Mouse (Mus musculus) left cerebral cortex, postnatal 14 days (tissue): ENCODE data around the gene Pradc1. TPM values are rescaled to one million over a fixed set of nuclear protein-coding genes. Genes with fewer than 3 reads are reported as not detected.

Experiments used
- DNase-seq, 2 experiments: peaks; one replicate each; pipeline ENCODE4 v3.0.0; 2021 to 2022; ENCODE audit warnings: low spot score in 2 of 2, mixed read lengths in 1 of 2
- intact Hi-C: fragments of 180-260 bp; cut with DNase I; formaldehyde crosslinking; loops from one replicate; pipeline ENCODE4 v1.15.1; 2025
- total RNA-seq, 2 experiments: library from RNA; stranded (reverse); gene quantifications; 2 replicates each; pipeline ENCODE4 v1.2.3; 2021

Pradc1 gene
- total RNA-seq, 2 experiments from 2014 or later, result 27.1 to 34.0 TPM

DNA sequence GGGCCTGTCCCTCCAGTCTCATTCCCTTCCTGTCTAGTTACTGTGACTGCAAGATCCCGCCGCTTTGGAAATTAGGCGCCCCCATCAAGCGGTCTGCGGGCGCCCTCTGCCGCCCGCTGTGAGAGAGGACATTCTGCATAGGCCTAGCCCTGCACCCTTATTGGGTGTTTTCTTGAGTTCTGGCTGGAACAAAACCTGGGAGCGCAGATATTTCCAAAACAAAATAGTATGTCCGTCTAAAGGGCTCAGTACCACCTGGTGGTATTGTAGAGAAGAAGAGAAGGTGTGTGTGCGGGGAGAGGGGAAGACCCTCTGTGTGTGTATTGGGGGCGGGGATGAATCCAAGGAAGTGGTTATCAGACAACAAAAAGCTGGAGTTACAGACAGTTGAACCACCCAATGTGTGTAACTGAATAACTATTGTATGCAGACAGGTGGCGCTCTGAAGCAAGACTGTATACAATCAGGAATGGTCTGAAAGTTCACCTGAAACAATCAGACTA lies 40.9 kb downstream of the Pradc1 start:
- intact Hi-C loops, result loop anchor here (1.0 kb wide), 1 partner anchor 251 kb away; no protein-coding TSS in a partner anchor
- DNase-seq, result peak; percentile 47 to 56

DNA sequence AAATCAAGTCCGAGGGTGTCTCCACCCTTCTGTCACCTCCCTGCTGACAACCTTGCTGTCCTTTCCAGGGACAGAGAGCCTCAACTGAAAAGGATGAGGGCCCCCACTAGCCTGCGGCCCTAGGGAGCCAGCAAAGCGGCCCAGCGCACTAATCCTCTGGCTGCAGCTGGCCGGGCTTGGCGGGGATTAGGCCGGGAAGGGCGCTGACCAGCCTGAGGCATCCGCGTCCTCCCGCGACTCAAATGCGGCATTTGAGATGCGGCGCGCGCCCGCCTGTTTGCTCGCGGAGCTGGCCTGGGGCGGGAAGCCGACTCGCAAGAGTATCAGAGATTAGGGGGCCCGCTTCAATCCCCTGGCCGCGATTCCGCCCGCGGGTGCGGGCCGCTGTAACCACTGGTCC lies 42.8 kb downstream of the Pradc1 start:
- intact Hi-C loops, result no loop called here

DNA sequence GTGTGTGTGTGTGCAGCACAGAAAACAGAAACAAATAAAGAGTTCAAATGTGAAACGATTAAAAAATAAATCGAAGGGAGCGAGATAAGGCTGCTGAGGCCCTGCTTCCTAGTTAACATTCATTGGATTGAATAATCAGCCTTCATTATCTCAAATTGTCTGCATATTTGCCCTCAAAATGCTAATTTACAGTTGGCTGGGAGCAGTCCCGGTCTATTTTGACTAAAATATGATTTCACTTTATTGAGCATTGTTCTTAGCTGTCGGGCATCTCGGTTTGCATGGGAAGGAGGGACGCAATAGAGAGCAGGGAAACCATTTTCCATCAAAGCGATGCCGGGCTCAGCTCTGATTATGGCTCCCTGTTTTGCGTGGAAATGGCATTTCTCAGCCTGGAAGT lies 48.7 kb downstream of the Pradc1 start:
- intact Hi-C loops, result no loop called here
- no peak for DNase-seq

More for the DNA sequence above, 42.8 kb downstream of the Pradc1 start:
- no peak for DNase-seq

DNA sequence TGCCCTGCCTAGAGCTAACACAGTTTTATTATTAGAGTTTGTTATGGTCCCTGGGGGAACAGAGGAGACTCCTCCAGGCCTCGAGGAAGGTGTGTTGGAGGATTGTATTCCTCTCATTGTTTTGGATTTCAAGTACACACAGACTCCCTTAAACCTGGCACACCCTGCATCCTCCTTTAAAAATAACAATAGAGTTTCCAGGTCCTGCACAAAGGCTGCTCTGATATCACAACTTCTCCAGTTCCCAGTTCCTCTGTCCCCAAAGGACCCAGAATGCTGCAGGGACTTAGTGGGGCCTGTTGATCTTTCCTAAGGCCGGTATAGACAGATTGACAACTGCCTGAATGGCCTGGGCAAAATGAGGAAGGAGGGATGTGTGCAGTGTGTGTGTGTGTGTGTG lies 49.2 kb downstream of the Pradc1 start:
- DNase-seq, result no peak
- intact Hi-C loops, result no loop called here

DNA sequence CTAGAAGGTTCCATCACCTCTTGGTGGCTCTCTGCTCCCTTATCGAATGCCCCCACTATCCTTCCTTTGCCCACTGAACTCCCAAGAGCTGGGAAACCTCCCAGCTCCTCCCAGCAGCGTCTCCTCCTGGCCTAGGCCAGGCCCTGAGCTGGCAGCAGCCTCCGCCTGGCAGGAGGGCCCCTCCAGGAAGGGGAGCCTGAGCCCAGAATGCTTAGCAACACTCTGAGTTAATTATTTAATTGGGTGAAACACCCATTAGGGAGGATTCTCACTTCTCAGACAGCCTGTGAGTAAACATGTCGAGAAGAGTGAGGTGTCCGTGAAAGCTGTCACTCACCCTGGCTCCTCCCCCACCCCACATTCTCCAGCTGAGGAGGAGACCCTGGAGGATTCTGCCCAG lies 52.1 kb downstream of the Pradc1 start:
- DNase-seq, result no peak
- intact Hi-C loops, result no loop called here

DNA sequence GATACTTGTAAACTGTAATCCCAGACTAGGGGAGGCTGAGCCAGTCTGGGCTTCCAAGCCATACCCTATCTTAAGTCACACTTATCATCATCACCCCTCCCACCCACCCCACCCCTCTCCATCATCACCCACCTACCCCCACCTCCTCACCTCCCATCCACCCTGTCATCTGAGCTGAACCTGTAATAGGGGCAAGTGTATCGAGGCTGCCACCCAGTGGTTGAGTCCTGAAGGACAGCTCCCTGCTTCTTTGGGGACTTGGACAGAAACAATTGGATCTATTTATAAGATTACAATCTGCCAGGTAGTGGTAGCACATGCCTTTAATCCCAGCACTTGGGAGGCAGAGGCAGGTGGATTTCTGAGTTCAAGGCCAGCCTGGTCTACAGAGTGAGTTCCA lies 54.6 kb downstream of the Pradc1 start:
- DNase-seq, result peak; percentile 15 to 45
- intact Hi-C loops, result no loop called here

Other genes with a start within 250 kb of the Pradc1 start
- gene Sfxn5, start 118.5 kb downstream of the Pradc1 start, total RNA-seq, result 100 to 1,000 TPM; 162 to 165 TPM
- gene Rab11fip5, start 77.3 kb downstream of the Pradc1 start, total RNA-seq, result 10 to 100 TPM; 53.8 to 55.0 TPM
- not detected for gene Noto, start 28.1 kb downstream of the Pradc1 start, total RNA-seq
- 10 to 100 TPM; 33.8 to 34.7 TPM for gene Smyd5, start 20.0 kb downstream of the Pradc1 start, total RNA-seq
- 100 to 1,000 TPM; 209 to 210 TPM for gene Cct7, start 456 bp downstream of the Pradc1 start, total RNA-seq
- 100 to 1,000 TPM; 119 to 126 TPM for gene Fbxo41, start 51.0 kb upstream of the Pradc1 start, total RNA-seq
- gene Egr4, start 61.6 kb upstream of the Pradc1 start, total RNA-seq, result 10 to 100 TPM; 50.3 to 64.1 TPM
- 1 to 10 TPM; 7.6 to 9.4 TPM for gene Alms1, start 135.6 kb upstream of the Pradc1 start, total RNA-seq